Mouse (Mus musculus) erythroblast, embryonic 14.5 days (primary cell): ENCODE data around the gene Cul5.

Source experiments
- GATA1 ChIP-seq: IDR thresholded peaks from 2 replicates; pipeline ENCODE4 v1.6.1; 2012; ENCODE audit warnings: low read length, inconsistent platforms, mixed read lengths
- TAL1 ChIP-seq: IDR thresholded peaks from 3 replicates; pipeline ENCODE4 v1.6.1; 2012; ENCODE audit warnings: low read length, inconsistent platforms, mixed read lengths

GRCm38 (mm10) chr9:53666665-53667019, 3.2 kb downstream of the Cul5 start:
- TF ChIP-seq GATA1, result no peak
- no peak for TF ChIP-seq TAL1
